Mouse (Mus musculus): Measurements from ENCODE around the gene Glo1. TPM values are rescaled to one million over a fixed set of nuclear protein-coding genes. Genes with fewer than 3 reads are reported as not detected.
A peak's percentile ranks its signal among the peaks of the same experiment; 100 is the strongest.

Gene Glo1
- polyA plus RNA-seq, 1 experiment from 2014 or later: 161 TPM

- Histone ChIP-seq H3K9ac (replicated peaks; ENCODE audit: low read depth) (peak overlapping the region; percentile 66), H3K27me3 (replicated peaks; ENCODE audit: insufficient read depth, low read length) (no peaks in the 10 kb centered on the region), H3K4me1 (ENCODE audit: insufficient read depth, low read depth, low read length) (peaks cover 10% of the 10 kb centered on the region; the same call in 1 of the 2 replicates), H3K9me3 (ENCODE audit: low read length) (no peaks in the 10 kb centered on the region), H3K27ac (ENCODE audit: low read length) (peak overlapping the region; percentile 91; the same call in 1 of the 2 replicates), H3K36me3 (ENCODE audit: insufficient read depth, low read length) (no peaks in the 10 kb centered on the region), H3K4me3 (ENCODE audit: low read depth, low read length) (peak overlapping the region; percentile 84), H3K4me2 (replicated peaks; ENCODE audit: low read depth, low read length) (peak overlapping the region; percentile 75)
- WGBS: 37% methylated on average over 12 of the region's 12 CpGs
- TF ChIP-seq CTCF (IDR thresholded peaks at IDR 0.05): no peak
- no peak for TF ChIP-seq EP300 (IDR thresholded peaks at IDR 0.05)
- no peak for DNase-seq (ENCODE audit: low spot score)
- no peak for ATAC-seq
Observed at GRCm38 (mm10) chr17:30576946-30577345, 49.7 kb downstream of the Glo1 start.

- Histone ChIP-seq H3K27ac (ENCODE audit: low read length) (peak within 1 kb of the TSS; percentile 91), H3K36me3 (ENCODE audit: insufficient read depth, low read length) (no peaks in the 10 kb centered on the region), H3K4me3 (ENCODE audit: low read depth, low read length) (peak within 1 kb of the TSS; percentile 84), H3K4me2 (replicated peaks; ENCODE audit: low read depth, low read length) (peak within 1 kb of the TSS; percentile 75), H3K27me3 (replicated peaks; ENCODE audit: insufficient read depth, low read length) (no peaks in the 10 kb centered on the region), H3K9me3 (ENCODE audit: low read length) (no peaks in the 10 kb centered on the region), H3K4me1 (ENCODE audit: insufficient read depth, low read depth, low read length) (peaks cover 10% of the 10 kb centered on the region; the same call in 1 of the 2 replicates), H3K9ac (replicated peaks; ENCODE audit: low read depth) (peak within 1 kb of the TSS; percentile 66)
- TF ChIP-seq CTCF (IDR thresholded peaks at IDR 0.05) (no peak), EP300 (IDR thresholded peaks at IDR 0.05) (no peak)
- DNase-seq (ENCODE audit: low spot score) (peak; percentile 92), ATAC-seq (peak; percentile 90)
- WGBS: under 1% methylated on average over 47 of the region's 94 CpGs
Observed at GRCm38 (mm10) chr17:30575941-30576773, 50.5 kb downstream of the Glo1 start, which contains the start of gene Btbd9. Gene Btbd9, minus strand, starts transcription at chr17:30576488.

GRCm38 (mm10) chr17:30575121-30575904, 51.4 kb downstream of the Glo1 start:
- Histone ChIP-seq H3K27ac (ENCODE audit: low read length) (peak overlapping the region; percentile 91), H3K4me3 (ENCODE audit: low read depth, low read length) (peak overlapping the region; percentile 84), H3K27me3 (replicated peaks; ENCODE audit: insufficient read depth, low read length) (no peaks in the 10 kb centered on the region), H3K9me3 (ENCODE audit: low read length) (no peaks in the 10 kb centered on the region), H3K4me1 (ENCODE audit: insufficient read depth, low read depth, low read length) (peaks cover 10% of the 10 kb centered on the region; the same call in 1 of the 2 replicates), H3K36me3 (ENCODE audit: insufficient read depth, low read length) (no peaks in the 10 kb centered on the region), H3K4me2 (replicated peaks; ENCODE audit: low read depth, low read length) (peak overlapping the region; percentile 75), H3K9ac (replicated peaks; ENCODE audit: low read depth) (peak overlapping the region; percentile 66)
- ATAC-seq: peak; percentile 7; the same call in 1 of the 2 replicates
- peak; percentile 56 for DNase-seq (ENCODE audit: low spot score)
- TF ChIP-seq CTCF (IDR thresholded peaks at IDR 0.05) (no peak), EP300 (IDR thresholded peaks at IDR 0.05) (no peak)
- WGBS: 4% methylated on average over 35 of the region's 35 CpGs

GRCm38 (mm10) chr17:30574783-30575075, 51.9 kb downstream of the Glo1 start:
- ATAC-seq (no peak), DNase-seq (ENCODE audit: low spot score) (no peak)
- Histone ChIP-seq H3K4me1 (ENCODE audit: insufficient read depth, low read depth, low read length) (peaks cover 14% of the 10 kb centered on the region; the same call in 1 of the 2 replicates), H3K9me3 (ENCODE audit: low read length) (no peaks in the 10 kb centered on the region), H3K27me3 (replicated peaks; ENCODE audit: insufficient read depth, low read length) (no peaks in the 10 kb centered on the region), H3K36me3 (ENCODE audit: insufficient read depth, low read length) (no peaks in the 10 kb centered on the region), H3K9ac (replicated peaks; ENCODE audit: low read depth) (no peak overlapping the region), H3K4me3 (ENCODE audit: low read depth, low read length) (no peak overlapping the region), H3K27ac (ENCODE audit: low read length) (no peak overlapping the region), H3K4me2 (replicated peaks; ENCODE audit: low read depth, low read length) (peak overlapping the region; percentile 75)
- TF ChIP-seq EP300 (IDR thresholded peaks at IDR 0.05) (no peak), CTCF (IDR thresholded peaks at IDR 0.05) (no peak)
- WGBS: 50% methylated on average over 8 of the region's 8 CpGs

- TF ChIP-seq CTCF (IDR thresholded peaks at IDR 0.05): no peak
- peak; percentile 56; the same call in 1 of the 2 replicates for TF ChIP-seq EP300 (IDR thresholded peaks at IDR 0.05)
- H3K9ac ChIP-seq (replicated peaks; ENCODE audit: low read depth): no peak overlapping the region
- peak overlapping the region; percentile 57; the same call in 1 of the 2 replicates for H3K27ac ChIP-seq (ENCODE audit: low read length)
- DNase-seq (ENCODE audit: low spot score) (peak; percentile 55), ATAC-seq (no peak)
- no peaks in the 10 kb centered on the region for H3K9me3 ChIP-seq (ENCODE audit: low read length)
- H3K27me3 ChIP-seq (replicated peaks; ENCODE audit: insufficient read depth, low read length): no peaks in the 10 kb centered on the region
- H3K4me2 ChIP-seq (replicated peaks; ENCODE audit: low read depth, low read length): no peak overlapping the region
- 45% methylated on average over 8 of the region's 8 CpGs for WGBS
- H3K4me1 ChIP-seq (ENCODE audit: insufficient read depth, low read depth, low read length): peaks cover 14% of the 10 kb centered on the region; the same call in 1 of the 2 replicates
- no peak overlapping the region for H3K4me3 ChIP-seq (ENCODE audit: low read depth, low read length)
- no peaks in the 10 kb centered on the region for H3K36me3 ChIP-seq (ENCODE audit: insufficient read depth, low read length)
Observed at GRCm38 (mm10) chr17:30573990-30574782, 52.5 kb downstream of the Glo1 start.
